Mouse (Mus musculus) intestine, embryonic 14.5 days (tissue): Measurements from ENCODE around the gene Atg4c. TPM values are rescaled to one million over a fixed set of nuclear protein-coding genes. Genes with fewer than 3 reads are reported as not detected.

Source experiments
- ATAC-seq: fragments of 200-750 bp; cut with Nextera tagmentation; replicated peaks from 2 replicates; pipeline ENCODE4 v1.8.0; 2017; ENCODE audit warnings: low read depth, moderate number of reproducible peaks, moderate TSS enrichment, moderate library complexity; ENCODE audit not compliant: low FRiP score, low TSS enrichment
- DNase-seq: peaks from one replicate; pipeline ENCODE4 v3.0.0-alpha.2; 2018; ENCODE audit warnings: low spot score
- H3K27ac ChIP-seq: fragments of 300-500 bp; sonication (generic); 2 replicates; pipeline ENCODE4 v1.5.1; 2014; ENCODE audit warnings: low read depth, mild to moderate bottlenecking, control low read depth
- H3K27me3 ChIP-seq: fragments of 300-500 bp; sonication (generic); replicated peaks from 2 replicates; pipeline ENCODE4 v1.6.1; 2014; ENCODE audit warnings: low read length, control low read depth; ENCODE audit not compliant: control insufficient read depth, insufficient read depth
- H3K36me3 ChIP-seq: fragments of 300-500 bp; sonication (generic); 2 replicates; pipeline ENCODE4 v1.6.1; 2014; ENCODE audit warnings: low read length, control low read depth; ENCODE audit not compliant: control insufficient read depth, insufficient read depth
- H3K4me1 ChIP-seq: fragments of 300-500 bp; sonication (generic); replicated peaks from 2 replicates; pipeline ENCODE4 v1.6.1; 2014; ENCODE audit warnings: low read length, control low read depth, mixed read lengths; ENCODE audit not compliant: control insufficient read depth, insufficient read depth
- H3K4me2 ChIP-seq: fragments of 300-500 bp; sonication (generic); 2 replicates; pipeline ENCODE4 v1.6.1; 2014; ENCODE audit warnings: low read length
- H3K4me3 ChIP-seq: fragments of 300-500 bp; sonication (generic); 2 replicates; pipeline ENCODE4 v1.5.1; 2014; ENCODE audit warnings: low read depth, low read length, control low read depth, mixed read lengths
- H3K9ac ChIP-seq: fragments of 300-500 bp; sonication (generic); 2 replicates; pipeline ENCODE4 v1.6.1; 2014; ENCODE audit warnings: mild to moderate bottlenecking, low read length
- H3K9me3 ChIP-seq: fragments of 300-500 bp; sonication (generic); 2 replicates; pipeline ENCODE4 v1.6.1; 2016; ENCODE audit warnings: low read length, control low read depth; ENCODE audit not compliant: control insufficient read depth
- WGBS: fragments of 180-500 bp; shearing (Covaris S2); extraction: QIAGEN DNeasy Blood & Tissue Kit; methylation state at CpG from one replicate; pipeline ENCODE4 v1.1.7; 2014; 5-methylcytosine and 5-hydroxymethylcytosine counted together
- polyA plus RNA-seq: library from polyadenylated mRNA; unstranded; fragments of >200 nt; fragmentation: Nextera tagmentation; extraction: Ambion mirVana; gene quantifications from 2 replicates; pipeline ENCODE4 v1.2.1, GENCODE M21; 2014

Atg4c gene
- 13.4 and 15.4 TPM in 2 replicates for polyA plus RNA-seq

- peak; percentile 95 for ATAC-seq
These were observed at the start of gene Atg4c for GRCm38 (mm10) chr4:99193810-99194582. Gene Atg4c, plus strand, starts transcription at chr4:99193934.

GRCm38 (mm10) chr4:99151434-99151833, 42.3 kb upstream of the Atg4c start:
- ATAC-seq = no peak
- H3K9ac ChIP-seq = no peak overlapping the region
- no peak overlapping the region for H3K4me3 ChIP-seq
- peaks cover 5% of the 10 kb centered on the region; the same call in 1 of the 2 replicates for H3K4me1 ChIP-seq
- no peaks in the 10 kb centered on the region for H3K9me3 ChIP-seq
- 78% methylated on average over 4 of the region's 4 CpGs for WGBS
- H3K4me2 ChIP-seq = no peak overlapping the region
- H3K27ac ChIP-seq = no peak overlapping the region
- DNase-seq = no peak
- H3K27me3 ChIP-seq = no peaks in the 10 kb centered on the region
- no peaks in the 10 kb centered on the region for H3K36me3 ChIP-seq

More at GRCm38 (mm10) chr4:99193810-99194582, at the start of gene Atg4c:
- Histone ChIP-seq H3K9me3 (no peaks in the 10 kb centered on the region), H3K27ac (peak within 1 kb of the TSS; percentile 96), H3K4me2 (peak within 1 kb of the TSS; percentile 77), H3K27me3 (no peaks in the 10 kb centered on the region), H3K36me3 (no peaks in the 10 kb centered on the region), H3K9ac (peak within 1 kb of the TSS; percentile 81), H3K4me3 (peak within 1 kb of the TSS; percentile 77), H3K4me1 (peaks cover 6% of the 10 kb centered on the region; the same call in 1 of the 2 replicates)
- under 1% methylated on average over 50 of the region's 50 CpGs for WGBS
- peak; percentile 97 for DNase-seq

- peaks cover 5% of the 10 kb centered on the region; the same call in 1 of the 2 replicates for H3K4me1 ChIP-seq
- ATAC-seq (peak; percentile 43; the same call in 1 of the 2 replicates), DNase-seq (no peak)
- no peaks in the 10 kb centered on the region for H3K9me3 ChIP-seq
- WGBS = 26% methylated on average over 4 of the region's 4 CpGs
- H3K27ac ChIP-seq = peak overlapping the region; percentile 61; the same call in 1 of the 2 replicates
- no peaks in the 10 kb centered on the region for H3K36me3 ChIP-seq
- H3K9ac ChIP-seq = no peak overlapping the region
- H3K4me2 ChIP-seq = no peak overlapping the region
- H3K27me3 ChIP-seq = no peaks in the 10 kb centered on the region
- no peak overlapping the region for H3K4me3 ChIP-seq
These were observed 41.7 kb upstream of the Atg4c start for GRCm38 (mm10) chr4:99151885-99152558.

GRCm38 (mm10) chr4:99156641-99157307, 37.0 kb upstream of the Atg4c start:
- ATAC-seq (no peak), DNase-seq (no peak)
- Histone ChIP-seq H3K4me3 (no peak overlapping the region), H3K36me3 (no peaks in the 10 kb centered on the region), H3K9ac (no peak overlapping the region), H3K4me1 (peaks cover 9% of the 10 kb centered on the region), H3K4me2 (no peak overlapping the region), H3K27ac (no peak overlapping the region), H3K27me3 (no peaks in the 10 kb centered on the region), H3K9me3 (no peaks in the 10 kb centered on the region)
- 51% methylated on average over 11 of the region's 11 CpGs for WGBS

- ATAC-seq = no peak
- Histone ChIP-seq H3K4me1 (peaks cover 7% of the 10 kb centered on the region), H3K4me3 (no peak overlapping the region), H3K27me3 (no peaks in the 10 kb centered on the region), H3K4me2 (no peak overlapping the region), H3K9ac (no peak overlapping the region), H3K27ac (no peak overlapping the region), H3K9me3 (no peaks in the 10 kb centered on the region), H3K36me3 (no peaks in the 10 kb centered on the region)
- DNase-seq = no peak
- 90% methylated on average over 5 of the region's 5 CpGs for WGBS
These were observed 35.2 kb upstream of the Atg4c start for GRCm38 (mm10) chr4:99158495-99158894.

- 27% methylated on average over 3 of the region's 3 CpGs for WGBS
- DNase-seq = no peak
- no peaks in the 10 kb centered on the region for H3K36me3 ChIP-seq
- no peaks in the 10 kb centered on the region for H3K9me3 ChIP-seq
- H3K27me3 ChIP-seq = no peaks in the 10 kb centered on the region
- no peak for ATAC-seq
- no peak overlapping the region for H3K9ac ChIP-seq
- no peak overlapping the region for H3K4me3 ChIP-seq
- H3K4me1 ChIP-seq = peaks cover 9% of the 10 kb centered on the region
- H3K27ac ChIP-seq = no peak overlapping the region
- no peak overlapping the region for H3K4me2 ChIP-seq
These were observed 33.3 kb upstream of the Atg4c start for GRCm38 (mm10) chr4:99160414-99160813.

- Histone ChIP-seq H3K4me2 (no peak overlapping the region), H3K27ac (peak overlapping the region; percentile 27; the same call in 1 of the 2 replicates), H3K9ac (no peak overlapping the region), H3K9me3 (no peaks in the 10 kb centered on the region), H3K27me3 (no peaks in the 10 kb centered on the region), H3K4me1 (peaks cover 9% of the 10 kb centered on the region), H3K36me3 (no peaks in the 10 kb centered on the region), H3K4me3 (no peak overlapping the region)
- WGBS = 72% methylated on average over 5 of the region's 5 CpGs
- ATAC-seq = no peak
- DNase-seq = no peak
These were observed 32.8 kb upstream of the Atg4c start for GRCm38 (mm10) chr4:99160899-99161298.

GRCm38 (mm10) chr4:99161457-99161971, 32.2 kb upstream of the Atg4c start:
- Histone ChIP-seq H3K27me3 (no peaks in the 10 kb centered on the region), H3K27ac (peak overlapping the region; percentile 27; the same call in 1 of the 2 replicates), H3K4me3 (no peak overlapping the region), H3K4me1 (peaks cover 9% of the 10 kb centered on the region), H3K36me3 (no peaks in the 10 kb centered on the region), H3K9ac (no peak overlapping the region), H3K9me3 (no peaks in the 10 kb centered on the region), H3K4me2 (0 out of 2 replicates have a peak overlapping the region, but pooled peaks have one; percentile 5)
- DNase-seq (no peak), ATAC-seq (no peak)
- WGBS = 24% methylated on average over 6 of the region's 6 CpGs
